Mouse (Mus musculus): Measurements from ENCODE around the gene Npr1. TPM values are rescaled to one million over a fixed set of nuclear protein-coding genes. Genes with fewer than 3 reads are reported as not detected.

The Npr1 gene
- polyA plus RNA-seq, 1 experiment from 2014 or later: 3.8 TPM

GRCm38 (mm10) chr3:90428186-90428585 is 37.5 kb downstream of the Npr1 start:
- no peak overlapping the region for H3K9ac ChIP-seq
- H3K4me1 ChIP-seq: peaks cover 23% of the 10 kb centered on the region
- H3K36me3 ChIP-seq: peaks cover 7% of the 10 kb centered on the region
- H3K4me2 ChIP-seq (replicated peaks): no peak overlapping the region
- H3K9me3 ChIP-seq (replicated peaks): no peaks in the 10 kb centered on the region
- 88% methylated on average over 6 of the region's 6 CpGs for WGBS
- no peaks in the 10 kb centered on the region for H3K27me3 ChIP-seq
- H3K4me3 ChIP-seq: no peak overlapping the region
- ATAC-seq (ENCODE audit: low FRiP score): no peak
- no peak overlapping the region for H3K27ac ChIP-seq

GRCm38 (mm10) chr3:90427574-90427973 is 38.1 kb downstream of the Npr1 start:
- no peaks in the 10 kb centered on the region for H3K27me3 ChIP-seq
- H3K9me3 ChIP-seq (replicated peaks): no peaks in the 10 kb centered on the region
- ATAC-seq (ENCODE audit: low FRiP score): no peak
- WGBS: 67% methylated on average over 1 of the region's 1 CpGs
- peaks cover 12% of the 10 kb centered on the region for H3K36me3 ChIP-seq
- H3K4me2 ChIP-seq (replicated peaks): no peak overlapping the region
- H3K4me3 ChIP-seq: no peak overlapping the region
- H3K4me1 ChIP-seq: peaks cover 23% of the 10 kb centered on the region
- no peak overlapping the region for H3K27ac ChIP-seq
- no peak overlapping the region for H3K9ac ChIP-seq

- no peak overlapping the region for H3K27ac ChIP-seq
- no peak overlapping the region for H3K4me3 ChIP-seq
- H3K4me2 ChIP-seq (replicated peaks): no peak overlapping the region
- no peak overlapping the region for H3K9ac ChIP-seq
- 0 out of 2 replicates have a peak, but pooled peaks cover 4% of the 10 kb centered on the region for H3K4me1 ChIP-seq
- no peak for ATAC-seq (ENCODE audit: low FRiP score)
- 95% methylated on average over 2 of the region's 2 CpGs for WGBS
- H3K36me3 ChIP-seq: peaks cover 28% of the 10 kb centered on the region
- H3K27me3 ChIP-seq: no peaks in the 10 kb centered on the region
- H3K9me3 ChIP-seq (replicated peaks): no peaks in the 10 kb centered on the region
These were observed 40.2 kb downstream of the Npr1 start for GRCm38 (mm10) chr3:90425499-90425898.

- H3K4me2 ChIP-seq (replicated peaks): no peak overlapping the region
- ATAC-seq (ENCODE audit: low FRiP score): no peak
- H3K4me3 ChIP-seq: no peak overlapping the region
- H3K27me3 ChIP-seq: no peaks in the 10 kb centered on the region
- H3K9me3 ChIP-seq (replicated peaks): no peaks in the 10 kb centered on the region
- no peak overlapping the region for H3K27ac ChIP-seq
- no peak overlapping the region for H3K9ac ChIP-seq
- no peaks in the 10 kb centered on the region for H3K4me1 ChIP-seq
- peaks cover 45% of the 10 kb centered on the region for H3K36me3 ChIP-seq
These were observed 42.1 kb downstream of the Npr1 start for GRCm38 (mm10) chr3:90423549-90423948.

GRCm38 (mm10) chr3:90420696-90421095 is 45.0 kb downstream of the Npr1 start:
- no peaks in the 10 kb centered on the region for H3K9me3 ChIP-seq (replicated peaks)
- no peak overlapping the region for H3K4me2 ChIP-seq (replicated peaks)
- no peaks in the 10 kb centered on the region for H3K27me3 ChIP-seq
- H3K27ac ChIP-seq: no peak overlapping the region
- WGBS: 89% methylated on average over 6 of the region's 6 CpGs
- no peaks in the 10 kb centered on the region for H3K4me1 ChIP-seq
- H3K4me3 ChIP-seq: no peak overlapping the region
- ATAC-seq (ENCODE audit: low FRiP score): no peak
- H3K9ac ChIP-seq: no peak overlapping the region
- H3K36me3 ChIP-seq: peaks cover 74% of the 10 kb centered on the region

- WGBS: 76% methylated on average over 3 of the region's 3 CpGs
- H3K9me3 ChIP-seq (replicated peaks): no peaks in the 10 kb centered on the region
- H3K4me2 ChIP-seq (replicated peaks): no peak overlapping the region
- ATAC-seq (ENCODE audit: low FRiP score): no peak
- no peak overlapping the region for H3K27ac ChIP-seq
- peaks cover 87% of the 10 kb centered on the region for H3K36me3 ChIP-seq
- no peaks in the 10 kb centered on the region for H3K27me3 ChIP-seq
- peaks cover 2% of the 10 kb centered on the region; the same call in 1 of the 2 replicates for H3K4me1 ChIP-seq
- H3K9ac ChIP-seq: no peak overlapping the region
- H3K4me3 ChIP-seq: no peak overlapping the region
These were observed 52.7 kb downstream of the Npr1 start for GRCm38 (mm10) chr3:90413011-90413396.

GRCm38 (mm10) chr3:90412312-90413010 is 53.2 kb downstream of the Npr1 start:
- Histone ChIP-seq H3K27me3 (no peaks in the 10 kb centered on the region), H3K4me3 (no peak overlapping the region), H3K36me3 (peaks cover 86% of the 10 kb centered on the region), H3K27ac (no peak overlapping the region), H3K9ac (no peak overlapping the region), H3K4me2 (replicated peaks) (no peak overlapping the region), H3K9me3 (replicated peaks) (no peaks in the 10 kb centered on the region), H3K4me1 (peaks cover 2% of the 10 kb centered on the region; the same call in 1 of the 2 replicates)
- 53% methylated on average over 5 of the region's 5 CpGs for WGBS
- no peak for ATAC-seq (ENCODE audit: low FRiP score)

GRCm38 (mm10) chr3:90408721-90409120 is 56.9 kb downstream of the Npr1 start:
- Histone ChIP-seq H3K27me3 (no peaks in the 10 kb centered on the region), H3K9me3 (replicated peaks) (no peaks in the 10 kb centered on the region), H3K4me2 (replicated peaks) (no peak overlapping the region), H3K4me1 (peaks cover 2% of the 10 kb centered on the region; the same call in 1 of the 2 replicates), H3K9ac (no peak overlapping the region), H3K4me3 (no peak overlapping the region), H3K27ac (no peak overlapping the region), H3K36me3 (peaks cover 85% of the 10 kb centered on the region)
- ATAC-seq (ENCODE audit: low FRiP score): no peak
- 96% methylated on average over 3 of the region's 3 CpGs for WGBS

GRCm38 (mm10) chr3:90406414-90406813 is 59.3 kb downstream of the Npr1 start:
- no peak overlapping the region for H3K27ac ChIP-seq
- no peaks in the 10 kb centered on the region for H3K27me3 ChIP-seq
- 97% methylated on average over 5 of the region's 5 CpGs for WGBS
- H3K36me3 ChIP-seq: peaks cover 97% of the 10 kb centered on the region
- no peak overlapping the region for H3K4me2 ChIP-seq (replicated peaks)
- H3K9me3 ChIP-seq (replicated peaks): no peaks in the 10 kb centered on the region
- H3K4me1 ChIP-seq: no peaks in the 10 kb centered on the region
- no peak overlapping the region for H3K9ac ChIP-seq
- H3K4me3 ChIP-seq: no peak overlapping the region
- ATAC-seq (ENCODE audit: low FRiP score): no peak

GRCm38 (mm10) chr3:90404609-90405008 is 61.1 kb downstream of the Npr1 start:
- Histone ChIP-seq H3K9ac (no peak overlapping the region), H3K36me3 (peaks cover 98% of the 10 kb centered on the region), H3K27ac (no peak overlapping the region), H3K27me3 (no peaks in the 10 kb centered on the region), H3K9me3 (replicated peaks) (no peaks in the 10 kb centered on the region), H3K4me3 (no peak overlapping the region), H3K4me1 (no peaks in the 10 kb centered on the region), H3K4me2 (replicated peaks) (no peak overlapping the region)
- 82% methylated on average over 4 of the region's 4 CpGs for WGBS
- no peak for ATAC-seq (ENCODE audit: low FRiP score)

GRCm38 (mm10) chr3:90404121-90404520 is 61.5 kb downstream of the Npr1 start:
- H3K36me3 ChIP-seq: peaks cover 98% of the 10 kb centered on the region
- ATAC-seq (ENCODE audit: low FRiP score): no peak
- no peaks in the 10 kb centered on the region for H3K27me3 ChIP-seq
- H3K27ac ChIP-seq: no peak overlapping the region
- no peak overlapping the region for H3K4me3 ChIP-seq
- H3K9me3 ChIP-seq (replicated peaks): no peaks in the 10 kb centered on the region
- WGBS: 84% methylated on average over 3 of the region's 3 CpGs
- H3K9ac ChIP-seq: no peak overlapping the region
- H3K4me2 ChIP-seq (replicated peaks): no peak overlapping the region
- H3K4me1 ChIP-seq: no peaks in the 10 kb centered on the region

- Histone ChIP-seq H3K36me3 (peaks cover 93% of the 10 kb centered on the region), H3K9me3 (replicated peaks) (no peaks in the 10 kb centered on the region), H3K27ac (no peak overlapping the region), H3K4me3 (no peak overlapping the region), H3K9ac (no peak overlapping the region), H3K4me1 (no peaks in the 10 kb centered on the region), H3K4me2 (replicated peaks) (no peak overlapping the region), H3K27me3 (no peaks in the 10 kb centered on the region)
- WGBS: 79% methylated on average over 4 of the region's 4 CpGs
- ATAC-seq (ENCODE audit: low FRiP score): no peak
These were observed 64.7 kb downstream of the Npr1 start for GRCm38 (mm10) chr3:90400993-90401392.
